Mouse (Mus musculus) midbrain, embryonic 13.5 days (tissue): ENCODE results near the gene Grid1. TPM values are rescaled to one million over a fixed set of nuclear protein-coding genes. Genes with fewer than 3 reads are reported as not detected.

Experiments
- ATAC-seq: fragments of 200-750 bp; cut with Nextera tagmentation; 2 replicates; pipeline ENCODE4 v1.8.0; 2017; ENCODE audit warnings: mild to moderate bottlenecking, moderate TSS enrichment, moderate library complexity
- H3K27ac ChIP-seq: fragments of 300-500 bp; sonication (generic); 2 replicates; pipeline ENCODE4 v1.5.1; 2015; ENCODE audit warnings: inconsistent platforms, mild to moderate bottlenecking, moderate library complexity
- H3K27me3 ChIP-seq: fragments of 300-500 bp; sonication (generic); 2 replicates; pipeline ENCODE4 v1.6.1; 2015; ENCODE audit warnings: mild to moderate bottlenecking, inconsistent platforms
- H3K36me3 ChIP-seq: fragments of 300-500 bp; sonication (generic); 2 replicates; pipeline ENCODE4 v1.6.1; 2015; ENCODE audit warnings: mild to moderate bottlenecking, inconsistent platforms
- H3K4me1 ChIP-seq: fragments of 300-500 bp; sonication (generic); replicated peaks from 2 replicates; pipeline ENCODE4 v1.6.1; 2015; ENCODE audit warnings: inconsistent platforms
- H3K4me2 ChIP-seq: fragments of 300-500 bp; sonication (generic); replicated peaks from 2 replicates; pipeline ENCODE4 v1.6.1; 2015; ENCODE audit warnings: moderate library complexity, mild to moderate bottlenecking, inconsistent platforms
- H3K4me3 ChIP-seq: fragments of 300-500 bp; sonication (generic); replicated peaks from 2 replicates; pipeline ENCODE4 v1.5.1; 2015; ENCODE audit warnings: mild to moderate bottlenecking, inconsistent platforms
- H3K9ac ChIP-seq: fragments of 300-500 bp; sonication (generic); replicated peaks from 2 replicates; pipeline ENCODE4 v1.6.1; 2015; ENCODE audit warnings: mild to moderate bottlenecking, inconsistent platforms
- H3K9me3 ChIP-seq: fragments of 300-500 bp; sonication (generic); 2 replicates; pipeline ENCODE4 v1.6.1; 2016; ENCODE audit warnings: mild to moderate bottlenecking, inconsistent platforms
- WGBS: fragments of 180-500 bp; shearing (Covaris S2); methylation state at CpG from one replicate; pipeline ENCODE4 v1.1.7; 2015; 5-methylcytosine and 5-hydroxymethylcytosine counted together
- polyA plus RNA-seq: library from polyadenylated mRNA; unstranded; fragments of >200 nt; fragmentation: Nextera tagmentation; extraction: Ambion mirVana; gene quantifications from 2 replicates; pipeline ENCODE4 v1.2.1, GENCODE M21; 2015

Grid1 gene
- polyA plus RNA-seq, 1 experiment from 2014 or later = 2.7 TPM

GRCm38 (mm10) chr14:34811490-34811808 is 8.5 kb upstream of the Grid1 start:
- Histone ChIP-seq H3K27ac (no peak overlapping the region), H3K4me3 (no peak overlapping the region), H3K36me3 (no peaks in the 10 kb centered on the region), H3K4me1 (no peaks in the 10 kb centered on the region; the same call in 1 of the 2 replicates), H3K9me3 (no peaks in the 10 kb centered on the region), H3K9ac (no peak overlapping the region), H3K27me3 (peaks cover 36% of the 10 kb centered on the region), H3K4me2 (no peak overlapping the region)
- ATAC-seq = peak; percentile 25; the same call in 1 of the 2 replicates
- 72% methylated on average over 10 of the region's 10 CpGs for WGBS

DNA sequence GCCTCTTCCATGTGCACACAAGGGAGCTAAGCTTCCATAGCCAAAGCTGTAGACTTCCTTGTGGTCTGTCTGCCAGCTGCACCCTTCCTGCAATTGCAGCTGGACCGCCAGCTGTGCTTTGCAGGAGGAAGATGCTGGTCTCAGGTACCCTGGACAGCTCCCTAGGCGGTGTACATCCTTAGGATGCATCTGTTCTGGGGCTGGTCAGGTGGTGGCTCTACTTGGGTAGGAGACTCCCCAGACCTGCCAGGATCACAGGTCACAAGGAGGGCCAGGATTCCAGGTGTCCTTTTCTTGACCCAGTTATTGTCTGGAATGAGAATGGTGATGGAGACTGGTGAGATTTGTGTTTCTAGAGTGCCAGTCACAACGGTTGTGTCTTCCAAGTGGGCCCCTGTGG is 3.6 kb upstream of the Grid1 start:
- Histone ChIP-seq H3K27ac (no peak overlapping the region), H3K9ac (no peak overlapping the region), H3K4me3 (no peak overlapping the region), H3K9me3 (no peaks in the 10 kb centered on the region), H3K4me1 (peaks cover 16% of the 10 kb centered on the region), H3K4me2 (no peak overlapping the region), H3K36me3 (no peaks in the 10 kb centered on the region), H3K27me3 (peaks cover 70% of the 10 kb centered on the region)
- whole genome bisulfite sequencing = 42% methylated on average over 3 of the region's 3 CpGs
- no peak for ATAC-seq

- H3K9me3 ChIP-seq = no peaks in the 10 kb centered on the region
- peak overlapping the region; percentile 91 for H3K4me2 ChIP-seq
- H3K4me1 ChIP-seq = peaks cover 36% of the 10 kb centered on the region
- no peaks in the 10 kb centered on the region for H3K36me3 ChIP-seq
- no peak overlapping the region for H3K27ac ChIP-seq
- H3K9ac ChIP-seq = 0 out of 2 replicates have a peak overlapping the region, but pooled peaks have one; percentile 80
- peak overlapping the region; percentile 73 for H3K4me3 ChIP-seq
- peaks cover 81% of the 10 kb centered on the region for H3K27me3 ChIP-seq
- 4% methylated on average over 9 of the region's 9 CpGs for WGBS
- no peak for ATAC-seq
Measured at GRCm38 (mm10) chr14:34818387-34818980, 1.4 kb upstream of the Grid1 start.

DNA sequence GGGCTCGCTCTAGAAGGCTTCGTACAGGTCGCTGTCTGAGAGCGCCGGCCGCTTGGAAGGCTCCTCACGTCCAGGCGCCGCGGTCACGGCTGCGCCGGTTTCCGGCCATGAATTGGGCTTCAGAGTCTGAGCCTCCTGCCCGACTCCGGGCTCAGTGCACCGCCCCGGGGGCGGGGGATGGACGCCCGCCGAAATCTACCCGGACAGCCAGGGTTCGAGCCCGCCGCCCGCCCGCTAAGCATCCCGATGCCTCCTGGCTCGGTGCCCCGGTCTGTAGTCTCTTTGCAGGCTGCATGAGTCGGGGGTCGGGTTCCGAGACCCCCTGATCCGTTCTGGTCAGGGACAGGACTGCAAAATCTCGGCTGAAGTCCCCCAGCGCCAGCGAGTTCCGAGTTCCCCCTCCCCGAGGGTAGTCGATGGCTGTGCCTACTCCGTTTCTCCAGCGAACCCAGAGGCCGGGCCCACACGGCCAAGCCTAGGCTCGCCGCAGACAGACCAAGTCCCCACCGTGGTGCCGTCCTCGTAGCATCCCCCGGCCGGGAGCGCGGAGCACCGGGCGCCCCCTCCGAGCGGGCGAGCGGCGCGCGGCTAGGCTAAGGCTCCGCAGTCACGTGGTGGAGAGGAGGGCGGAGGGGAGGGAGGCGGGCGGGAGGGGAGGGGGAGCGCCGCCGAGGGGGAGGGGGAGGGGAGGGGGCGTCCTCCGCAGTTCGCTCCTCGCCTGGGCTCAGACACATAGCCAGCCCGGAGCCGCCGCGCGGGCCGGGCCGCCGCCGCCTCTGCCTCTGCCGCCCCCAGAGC is 588 bp upstream of the Grid1 start:
- peak overlapping the region; percentile 91 for H3K4me2 ChIP-seq

GRCm38 (mm10) chr14:34820653-34821005 is 721 bp downstream of the Grid1 start:
- under 1% methylated on average over 12 of the region's 12 CpGs for WGBS
- ATAC-seq = peak; percentile 12
- H3K9ac ChIP-seq = peak overlapping the region; percentile 80
- H3K9me3 ChIP-seq = no peaks in the 10 kb centered on the region
- H3K4me3 ChIP-seq = peak overlapping the region; percentile 73
- H3K27ac ChIP-seq = no peak overlapping the region
- peaks cover 67% of the 10 kb centered on the region for H3K27me3 ChIP-seq
- peaks cover 41% of the 10 kb centered on the region for H3K4me1 ChIP-seq
- H3K36me3 ChIP-seq = no peaks in the 10 kb centered on the region
- H3K4me2 ChIP-seq = peak overlapping the region; percentile 91

More for the DNA sequence above, 588 bp upstream of the Grid1 start:
- H3K9ac ChIP-seq = peak overlapping the region; percentile 80
- peaks cover 79% of the 10 kb centered on the region for H3K27me3 ChIP-seq
- peak overlapping the region; percentile 84 for H3K27ac ChIP-seq
- no peaks in the 10 kb centered on the region for H3K9me3 ChIP-seq
- H3K4me3 ChIP-seq = peak overlapping the region; percentile 73
- peak; percentile 87 for ATAC-seq
- H3K36me3 ChIP-seq = no peaks in the 10 kb centered on the region
- WGBS = under 1% methylated on average over 75 of the region's 85 CpGs
- peaks cover 39% of the 10 kb centered on the region for H3K4me1 ChIP-seq

DNA sequence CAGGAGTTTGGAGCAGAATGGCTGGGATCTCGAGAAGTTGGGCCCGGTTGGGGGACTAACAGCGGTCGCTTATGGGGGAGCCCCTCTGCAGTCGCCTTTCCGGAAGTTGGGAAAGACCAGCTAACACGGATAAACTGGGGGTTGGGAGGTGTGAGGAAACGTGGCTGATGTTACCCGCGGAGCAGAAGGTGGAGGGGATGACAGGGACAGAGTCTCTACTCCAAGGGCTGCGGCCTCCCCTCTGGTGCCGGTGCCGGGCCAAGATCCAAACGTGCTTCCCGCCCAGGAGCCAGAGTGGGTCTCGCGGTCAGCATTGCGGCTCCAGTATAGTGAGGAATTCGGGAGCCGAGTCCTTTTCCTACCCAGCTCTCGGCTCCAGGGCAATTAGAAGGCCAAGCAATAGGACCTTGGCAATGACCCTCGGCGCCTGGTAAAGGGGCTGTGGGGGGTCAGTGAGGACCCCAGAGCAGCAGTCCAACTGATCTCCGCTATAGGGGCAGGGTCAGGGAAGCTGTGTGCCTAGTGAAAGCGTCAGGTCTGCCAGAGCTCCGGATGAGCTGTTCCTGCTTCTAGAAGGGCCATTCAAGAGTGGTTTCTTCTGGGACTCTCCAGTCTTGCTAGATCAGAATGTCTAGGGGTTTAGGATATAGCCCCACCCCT is 1.4 kb downstream of the Grid1 start:
- Histone ChIP-seq H3K27me3 (peaks cover 60% of the 10 kb centered on the region), H3K36me3 (no peaks in the 10 kb centered on the region), H3K4me2 (peak overlapping the region; percentile 91), H3K9ac (peak overlapping the region; percentile 80), H3K27ac (no peak overlapping the region), H3K9me3 (no peaks in the 10 kb centered on the region), H3K4me3 (peak overlapping the region; percentile 73), H3K4me1 (peaks cover 47% of the 10 kb centered on the region)
- no peak for ATAC-seq
- 1% methylated on average over 26 of the region's 26 CpGs for WGBS

DNA sequence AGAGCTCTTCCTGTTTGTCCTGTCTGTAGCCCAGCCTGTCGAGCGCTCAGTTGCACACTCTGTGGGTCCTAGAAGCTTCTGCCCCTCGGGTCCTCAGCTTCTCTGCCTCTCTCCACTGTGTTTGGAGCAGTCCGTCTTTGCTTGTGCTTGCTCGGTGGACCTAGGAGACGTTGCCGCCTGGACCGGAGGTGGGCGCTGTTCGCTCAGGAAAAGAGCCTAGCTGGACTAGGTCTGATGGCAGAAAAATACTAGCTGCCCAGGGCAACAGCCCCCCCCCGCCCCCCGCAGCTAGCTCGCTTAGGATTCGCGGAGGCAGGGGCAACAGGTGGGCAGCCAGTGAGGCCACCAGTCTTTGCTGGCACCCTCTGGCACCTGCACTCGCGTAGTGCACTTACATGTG is 3.2 kb downstream of the Grid1 start:
- Histone ChIP-seq H3K4me2 (peak overlapping the region; percentile 91), H3K9me3 (no peaks in the 10 kb centered on the region), H3K4me1 (peaks cover 49% of the 10 kb centered on the region), H3K27me3 (peaks cover 42% of the 10 kb centered on the region), H3K9ac (peak overlapping the region; percentile 59), H3K36me3 (no peaks in the 10 kb centered on the region; the same call in 1 of the 2 replicates), H3K27ac (no peak overlapping the region), H3K4me3 (peak overlapping the region; percentile 38)
- ATAC-seq = peak; percentile 57
- WGBS = 1% methylated on average over 17 of the region's 17 CpGs

GRCm38 (mm10) chr14:34824186-34824585 is 4.3 kb downstream of the Grid1 start:
- H3K36me3 ChIP-seq = no peaks in the 10 kb centered on the region; the same call in 1 of the 2 replicates
- peaks cover 44% of the 10 kb centered on the region for H3K4me1 ChIP-seq
- H3K9me3 ChIP-seq = no peaks in the 10 kb centered on the region
- no peak for ATAC-seq
- no peak overlapping the region for H3K4me2 ChIP-seq
- H3K9ac ChIP-seq = no peak overlapping the region
- 87% methylated on average over 3 of the region's 3 CpGs for WGBS
- peaks cover 31% of the 10 kb centered on the region for H3K27me3 ChIP-seq
- no peak overlapping the region for H3K4me3 ChIP-seq
- H3K27ac ChIP-seq = no peak overlapping the region

- no peak overlapping the region for H3K27ac ChIP-seq
- H3K9ac ChIP-seq = no peak overlapping the region
- H3K4me2 ChIP-seq = no peak overlapping the region
- 28% methylated on average over 3 of the region's 3 CpGs for WGBS
- no peaks in the 10 kb centered on the region; the same call in 1 of the 2 replicates for H3K36me3 ChIP-seq
- H3K4me3 ChIP-seq = no peak overlapping the region
- no peak for ATAC-seq
- H3K27me3 ChIP-seq = peaks cover 25% of the 10 kb centered on the region
- H3K4me1 ChIP-seq = peaks cover 37% of the 10 kb centered on the region
- no peaks in the 10 kb centered on the region for H3K9me3 ChIP-seq
Measured at GRCm38 (mm10) chr14:34825902-34826301, 6.0 kb downstream of the Grid1 start.

GRCm38 (mm10) chr14:34829831-34830230 is 9.9 kb downstream of the Grid1 start:
- peaks cover 10% of the 10 kb centered on the region for H3K4me1 ChIP-seq
- H3K36me3 ChIP-seq = no peaks in the 10 kb centered on the region; the same call in 1 of the 2 replicates
- H3K9ac ChIP-seq = no peak overlapping the region
- H3K4me2 ChIP-seq = no peak overlapping the region
- H3K9me3 ChIP-seq = no peaks in the 10 kb centered on the region
- H3K27me3 ChIP-seq = no peaks in the 10 kb centered on the region
- WGBS = 70% methylated on average over 6 of the region's 6 CpGs
- no peak for ATAC-seq
- no peak overlapping the region for H3K27ac ChIP-seq
- H3K4me3 ChIP-seq = no peak overlapping the region

GRCm38 (mm10) chr14:34837145-34837544 is 17.2 kb downstream of the Grid1 start:
- no peaks in the 10 kb centered on the region for H3K27me3 ChIP-seq
- 83% methylated on average over 3 of the region's 3 CpGs for WGBS
- no peaks in the 10 kb centered on the region; the same call in 1 of the 2 replicates for H3K4me1 ChIP-seq
- no peak overlapping the region for H3K9ac ChIP-seq
- no peak overlapping the region for H3K4me2 ChIP-seq
- H3K9me3 ChIP-seq = no peaks in the 10 kb centered on the region
- no peaks in the 10 kb centered on the region for H3K36me3 ChIP-seq
- ATAC-seq = no peak
- H3K4me3 ChIP-seq = no peak overlapping the region
- no peak overlapping the region for H3K27ac ChIP-seq

GRCm38 (mm10) chr14:34838999-34839398 is 19.1 kb downstream of the Grid1 start:
- ATAC-seq = no peak
- Histone ChIP-seq H3K36me3 (no peaks in the 10 kb centered on the region), H3K4me3 (no peak overlapping the region), H3K4me1 (no peaks in the 10 kb centered on the region; the same call in 1 of the 2 replicates), H3K9me3 (no peaks in the 10 kb centered on the region), H3K27ac (no peak overlapping the region), H3K27me3 (no peaks in the 10 kb centered on the region), H3K4me2 (no peak overlapping the region), H3K9ac (no peak overlapping the region)
- 73% methylated on average over 6 of the region's 6 CpGs for WGBS
